Mouse (Mus musculus) A20 (cell line): ENCODE data around the gene Rasgef1c.

Experiments
- DNase-seq: peaks from one replicate; pipeline ENCODE4 v3.0.0-alpha.2; 2011; ENCODE audit warnings: low read depth, low spot score

Gene Rasgef1c

DNA sequence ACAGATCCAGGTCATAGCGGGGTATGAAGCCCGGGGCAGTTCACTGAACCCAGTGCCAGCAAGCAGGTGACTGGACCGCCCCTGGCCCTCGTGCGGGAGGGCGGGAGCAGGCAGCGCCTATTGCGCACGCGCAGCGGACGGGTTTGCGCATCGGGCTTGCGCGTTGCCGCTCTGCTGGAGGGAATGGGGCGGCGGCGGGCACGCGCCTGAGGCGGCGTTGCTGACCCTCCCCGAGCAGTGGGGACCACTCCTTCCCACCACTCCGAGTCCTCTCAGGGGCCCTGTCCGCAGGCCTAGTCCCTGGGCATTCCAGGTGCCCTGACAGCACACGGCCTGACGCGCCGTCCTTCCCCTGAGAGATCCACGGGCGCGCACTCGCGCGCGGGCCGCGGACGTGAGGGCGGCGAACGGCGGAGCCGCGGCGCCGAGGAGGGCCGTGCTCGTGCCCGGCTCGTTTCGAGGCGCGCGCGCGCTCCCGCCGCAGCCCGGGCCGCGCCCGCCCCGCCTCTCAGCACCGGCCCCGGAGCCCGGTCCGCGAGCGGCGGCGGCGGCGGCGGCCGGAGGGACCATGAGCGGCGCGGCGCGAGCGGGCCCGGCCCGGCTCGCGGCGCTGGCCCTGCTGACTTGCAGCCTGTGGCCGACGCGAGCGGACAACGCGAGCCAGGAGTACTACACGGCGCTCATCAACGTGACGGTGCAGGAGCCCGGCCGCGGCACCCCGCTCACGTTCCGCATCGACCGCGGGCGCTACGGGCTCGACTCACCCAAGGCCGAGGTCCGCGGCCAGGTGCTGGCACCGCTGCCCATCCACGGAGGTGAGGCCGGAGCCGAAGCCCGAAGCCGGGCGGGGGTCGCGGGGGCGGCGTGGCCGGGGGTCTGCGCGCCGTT, 123.4 kb downstream of the Rasgef1c start, which contains the start of gene Rnf130:
Gene Rnf130, plus strand, starts transcription at position 514 of the 888 bp plus-strand sequence.
- DNase-seq, result peak; percentile 97

DNA sequence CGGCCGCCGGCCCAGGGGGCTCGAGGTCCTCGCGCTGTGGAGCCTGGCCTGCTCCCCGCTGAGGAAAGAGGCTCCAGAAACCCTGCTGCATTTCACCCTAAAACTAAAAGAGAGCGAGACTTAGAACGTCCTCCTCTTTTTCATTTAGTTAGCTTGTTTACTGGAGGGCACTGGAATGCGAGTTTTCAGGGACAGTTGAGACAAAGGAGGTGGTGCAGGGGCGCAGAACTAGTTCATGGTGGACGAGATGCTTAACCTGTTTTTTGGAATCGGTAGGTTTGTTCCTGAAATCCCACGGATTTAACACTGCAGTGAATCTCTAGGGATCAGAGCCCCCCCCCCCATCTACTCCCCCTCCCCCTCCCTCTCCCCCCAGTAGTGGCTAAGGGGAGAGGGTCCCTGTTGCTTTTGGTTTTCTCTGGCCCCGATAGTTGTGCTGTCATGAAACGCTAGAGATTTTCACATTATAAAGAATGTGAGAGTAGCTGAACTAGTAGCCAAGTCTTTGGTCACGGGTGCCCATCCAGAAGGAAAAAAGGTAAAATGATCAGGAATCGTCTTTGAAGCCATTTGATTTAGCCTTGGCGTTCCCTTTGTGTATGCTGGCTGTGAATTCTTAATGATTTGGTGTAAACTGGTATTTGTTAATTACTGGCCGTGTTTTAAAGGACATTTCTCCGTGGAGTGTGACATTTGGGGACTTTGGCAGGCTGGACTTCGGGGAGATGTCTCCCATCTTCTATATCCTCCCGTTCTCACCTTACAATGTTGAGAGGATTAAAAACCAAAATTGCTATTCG, 124.3 kb downstream of the Rasgef1c start:
- no peak for DNase-seq

- DNase-seq, result peak; percentile 45
Measured at GRCm38 (mm10) chr11:50026521-50027090, 125.0 kb downstream of the Rasgef1c start.

- no peak for DNase-seq
Measured at GRCm38 (mm10) chr11:50028416-50028815, 126.8 kb downstream of the Rasgef1c start.
